Mouse (Mus musculus) cerebellum, postnatal 36 days (tissue): ENCODE results near the gene Ssbp3.

Experiments used
- DNase-seq, 2 experiments: peaks; one replicate each; pipeline ENCODE4 v3.0.0; 2021 to 2022; ENCODE audit warnings: mixed read lengths in 2 of 2

The Ssbp3 gene

DNA sequence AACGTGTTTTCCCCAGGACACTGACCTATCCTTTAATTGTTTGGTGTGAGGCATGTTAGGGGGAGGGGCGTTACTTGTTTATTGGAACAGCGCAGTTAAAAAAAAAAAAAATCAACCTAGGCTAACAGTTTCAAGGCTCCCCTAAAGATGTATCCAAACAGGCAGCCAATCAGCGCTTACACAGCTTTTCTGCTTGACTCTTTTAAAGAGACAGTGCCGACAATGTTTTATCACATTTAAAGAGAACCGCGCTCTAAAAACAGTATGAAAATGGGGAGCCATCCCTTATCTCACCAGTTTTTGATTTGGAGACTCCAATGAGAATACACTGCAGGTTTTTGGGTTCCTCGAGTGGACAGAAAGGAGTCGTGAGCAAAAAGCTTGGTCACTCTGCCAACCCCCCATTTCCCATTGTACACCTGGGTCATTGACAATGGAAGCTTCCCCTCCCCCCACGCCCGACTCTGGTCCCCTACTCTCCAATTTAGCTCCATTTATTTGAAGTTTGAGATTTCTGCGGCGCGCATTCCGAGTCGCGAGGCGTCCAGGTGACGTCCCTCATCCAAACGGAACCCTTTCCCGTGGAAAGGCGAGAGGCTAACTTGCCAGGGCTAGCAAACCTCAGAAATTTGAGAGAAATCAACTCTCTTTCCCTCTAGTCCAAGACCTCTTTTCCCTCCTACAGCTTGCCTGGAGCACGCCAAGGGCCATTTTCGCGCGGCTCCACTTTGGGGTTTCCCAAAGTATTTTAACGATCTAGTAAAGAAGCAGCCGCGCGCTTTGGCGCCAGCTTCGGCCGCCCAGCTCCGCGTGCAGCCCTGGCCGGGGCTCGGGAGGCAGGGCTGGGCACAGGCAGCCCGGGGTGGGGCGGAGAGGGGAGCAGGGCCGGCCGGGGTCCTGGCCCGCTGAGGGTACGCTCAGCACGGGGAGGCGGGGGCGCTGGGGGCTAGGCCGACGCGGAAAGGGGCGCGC, at the start of gene Ssbp3:
Gene Ssbp3 (plus strand): TSS at position 501 of the 972 bp plus-strand sequence.
- DNase-seq: peak; percentile 72 to 82

DNA sequence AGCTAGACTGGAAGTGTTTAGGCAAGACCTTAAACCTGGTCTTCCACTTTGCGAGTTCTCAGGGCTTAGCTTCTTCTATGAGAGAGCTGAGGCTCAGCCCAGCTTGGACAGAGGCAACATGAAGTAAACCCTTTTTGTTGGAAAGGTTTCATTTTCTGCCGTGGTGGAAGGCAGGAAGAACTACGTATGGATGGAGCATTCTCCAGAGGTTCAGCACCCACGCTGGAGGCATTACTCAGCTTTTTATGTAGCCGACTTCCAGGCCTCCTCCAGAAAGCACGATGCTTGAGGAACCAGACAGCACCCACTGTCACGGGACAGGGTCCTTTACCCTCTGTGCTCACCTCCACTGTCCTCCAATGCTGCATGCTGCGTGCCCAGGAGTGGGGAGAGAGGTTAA, 48.6 kb upstream of the Ssbp3 start:
- no peak for DNase-seq

DNA sequence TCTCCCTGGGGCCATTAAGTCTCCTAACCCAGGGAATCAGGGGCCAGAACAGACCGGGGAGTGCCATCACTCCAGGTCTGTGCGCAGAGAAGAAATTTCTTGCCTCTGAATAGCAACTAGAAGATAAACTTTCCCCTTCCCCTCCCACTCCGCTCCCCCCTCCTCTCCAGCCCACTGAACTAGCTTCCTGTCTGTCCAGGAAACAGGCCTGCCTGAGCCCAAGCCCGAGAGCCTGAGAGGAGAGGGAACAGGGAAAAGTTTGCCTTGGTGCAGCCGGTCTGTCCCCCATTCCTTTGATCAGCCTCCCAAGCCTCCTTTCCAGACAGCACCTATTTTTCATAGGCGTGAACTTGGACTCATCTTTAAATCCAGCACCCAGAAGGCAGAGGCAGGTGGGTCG, 48.2 kb upstream of the Ssbp3 start:
- no peak for DNase-seq

DNA sequence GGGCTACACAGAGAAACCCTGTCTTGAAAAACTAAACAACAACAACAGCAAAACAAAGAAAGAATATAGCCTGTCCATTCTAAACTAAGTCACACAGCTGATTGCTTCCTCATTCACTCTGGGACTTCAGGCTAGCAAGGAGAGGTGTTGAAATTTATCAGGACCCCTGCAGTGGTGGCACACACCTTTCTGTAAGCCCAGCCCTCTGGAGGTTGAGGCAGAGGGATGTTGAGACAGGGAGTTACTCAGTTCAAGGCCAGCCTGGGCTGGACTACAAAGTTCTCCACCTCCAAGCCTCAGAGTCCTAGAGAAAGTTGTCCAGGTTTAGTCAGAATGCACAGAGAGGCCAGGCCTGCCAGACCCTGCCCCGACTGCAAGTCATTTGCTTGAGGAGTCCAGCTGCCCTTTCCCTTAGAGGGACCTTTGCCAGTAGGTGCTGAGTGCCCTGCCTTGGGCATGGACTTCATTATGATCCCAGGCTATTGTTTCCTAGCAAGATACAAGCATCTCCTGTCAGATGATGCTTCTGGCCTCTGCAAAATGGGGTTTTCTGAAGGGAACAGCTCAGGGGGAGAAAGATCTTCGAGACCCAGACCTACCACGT, 47.6 kb upstream of the Ssbp3 start:
- no peak for DNase-seq

DNA sequence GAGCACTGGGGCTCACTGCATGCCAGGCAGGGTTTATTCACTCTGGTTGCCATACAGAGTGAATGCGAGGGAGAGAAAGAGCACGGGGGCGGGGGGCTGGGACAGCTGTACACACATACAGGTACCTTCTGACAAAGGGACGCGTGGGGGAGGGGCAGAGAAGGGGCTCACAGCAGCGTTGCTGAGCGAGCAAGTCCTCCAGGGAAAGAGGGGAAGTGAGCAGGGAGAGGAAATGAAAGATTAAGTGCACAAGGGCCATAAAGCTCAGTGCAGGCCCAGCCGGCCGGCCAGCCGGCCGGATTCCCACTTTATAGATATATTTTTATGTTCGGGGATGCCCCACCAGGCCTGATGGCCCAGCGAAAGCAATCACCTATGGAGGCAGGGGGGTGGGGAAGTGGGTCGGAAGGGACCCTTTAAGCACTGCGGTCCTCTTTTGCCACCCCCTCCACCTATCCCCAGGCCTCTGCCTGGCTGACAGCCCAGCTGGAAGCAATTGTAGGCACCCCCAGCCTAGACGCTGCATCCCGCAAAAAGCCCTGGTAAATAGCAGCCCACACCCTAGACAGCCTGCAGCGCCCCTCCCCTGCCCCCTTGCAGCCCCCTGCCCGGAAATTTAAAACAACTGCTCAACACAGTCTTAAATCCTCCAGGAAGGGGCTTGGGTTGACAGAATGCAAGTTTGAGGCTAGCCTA, 44.9 kb upstream of the Ssbp3 start:
- DNase-seq: no peak

DNA sequence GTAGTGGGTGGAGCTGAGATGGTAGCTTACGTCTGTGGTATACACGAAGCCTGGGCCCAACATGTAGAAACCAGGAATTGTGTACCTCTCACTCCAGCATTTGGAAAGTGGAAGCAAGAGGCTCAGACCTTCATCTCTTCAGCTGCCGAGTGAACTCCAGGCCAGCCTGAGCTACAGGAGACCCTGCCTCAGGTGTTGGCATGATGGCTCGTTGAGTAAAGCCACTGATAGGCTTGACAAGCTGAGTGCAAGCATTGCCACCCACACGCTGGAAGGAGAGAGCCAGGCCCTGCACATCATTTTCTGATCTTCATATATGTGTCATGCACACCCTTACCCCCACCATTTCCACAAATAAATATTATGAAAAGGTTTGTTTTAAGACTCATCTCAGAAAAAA, 44.1 kb upstream of the Ssbp3 start:
- no peak for DNase-seq

DNA sequence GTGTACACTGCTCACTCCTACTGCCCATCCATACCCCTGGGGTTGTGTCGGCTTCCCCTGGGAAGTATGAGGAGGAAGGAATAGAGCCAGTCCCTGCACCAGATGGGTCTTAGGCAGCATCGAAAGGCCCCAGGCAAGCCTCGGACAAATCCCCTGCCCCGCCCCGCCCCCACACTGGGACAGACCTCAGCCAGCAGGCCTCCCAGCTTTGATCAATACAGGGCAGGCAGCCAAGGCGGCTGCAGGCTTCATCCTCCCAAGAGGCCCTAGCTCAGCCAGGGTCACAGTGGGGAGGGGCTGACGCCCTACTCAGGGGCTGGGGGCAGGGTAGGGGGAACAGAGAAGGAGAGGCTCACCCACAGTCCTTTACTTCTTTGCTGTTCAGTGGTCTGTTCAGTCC, 43.7 kb upstream of the Ssbp3 start:
- peak in 1 of 2 experiments; percentile 11 for DNase-seq

DNA sequence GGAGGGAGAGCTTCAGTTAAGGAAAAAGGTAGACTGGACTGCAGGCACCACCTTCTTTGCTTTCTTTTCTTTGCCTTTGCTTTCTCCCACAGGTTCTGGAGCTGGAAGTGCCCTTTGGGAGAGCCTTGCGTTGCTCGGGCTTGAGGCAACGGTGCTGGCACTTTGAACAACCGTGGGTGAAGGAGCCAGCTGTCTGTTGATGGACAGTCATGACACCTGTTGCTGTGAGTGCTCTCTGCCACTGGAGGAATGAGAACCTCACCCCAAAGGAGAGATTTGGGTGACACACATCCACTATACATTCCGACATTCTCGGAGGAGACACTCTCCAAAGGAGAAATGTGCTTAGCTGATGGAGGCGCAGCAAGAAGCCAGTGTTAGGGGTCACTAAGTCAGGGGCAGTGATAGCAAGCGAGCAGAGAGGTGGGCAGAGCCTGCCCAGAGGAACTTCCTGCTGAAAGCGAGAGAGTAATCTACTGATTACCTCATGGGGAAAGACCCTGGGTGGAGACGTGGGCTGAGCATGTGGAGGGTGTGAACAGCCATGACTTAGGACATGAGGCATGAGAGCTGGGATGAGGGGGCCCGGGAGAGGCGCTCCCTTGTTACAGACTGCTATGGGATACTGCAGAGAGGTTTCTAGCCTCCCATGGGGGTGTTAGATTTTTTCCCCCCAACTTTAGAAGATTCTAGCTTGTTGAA, 41.6 kb upstream of the Ssbp3 start:
- DNase-seq: no peak

DNA sequence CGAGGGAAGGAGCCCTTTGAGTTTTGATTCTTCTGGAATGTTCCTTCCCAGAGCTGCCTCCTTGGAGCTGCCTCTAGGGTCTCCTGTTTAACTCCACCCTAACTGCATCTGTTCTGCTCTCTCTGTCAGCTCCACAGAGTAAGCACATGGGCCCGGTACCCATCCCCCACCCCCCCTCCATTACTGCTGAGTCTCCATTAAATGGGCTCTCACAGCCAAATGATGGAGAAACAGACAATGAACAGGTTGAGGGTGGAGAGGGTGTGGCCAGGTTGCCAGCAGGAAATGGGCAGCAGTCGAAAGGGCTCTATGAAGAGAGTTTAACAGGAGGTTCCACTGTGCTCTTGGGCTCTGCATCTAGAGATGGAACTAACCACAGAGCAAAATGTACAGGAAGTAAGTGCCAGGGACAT, 41.0 kb upstream of the Ssbp3 start:
- no peak for DNase-seq

DNA sequence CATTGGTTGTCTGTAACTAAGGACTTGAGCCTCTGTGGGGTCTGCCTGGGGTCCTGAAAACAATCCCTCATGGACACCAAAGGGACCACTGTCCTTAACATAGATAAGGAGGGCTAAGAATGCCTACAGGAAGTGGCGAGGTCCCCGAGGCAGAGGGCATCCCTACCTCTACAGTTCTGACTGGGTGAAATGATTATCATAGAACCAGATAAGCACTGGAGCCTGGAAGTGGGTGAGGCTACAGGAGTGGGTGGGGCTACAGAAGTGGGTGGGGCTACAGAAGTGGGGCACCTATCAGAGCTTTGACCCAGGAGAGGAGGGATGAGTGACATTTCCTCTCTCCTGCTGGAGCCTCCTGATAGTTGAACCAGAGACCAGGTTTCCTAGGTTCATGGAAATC, 39.9 kb upstream of the Ssbp3 start:
- DNase-seq: no peak

DNA sequence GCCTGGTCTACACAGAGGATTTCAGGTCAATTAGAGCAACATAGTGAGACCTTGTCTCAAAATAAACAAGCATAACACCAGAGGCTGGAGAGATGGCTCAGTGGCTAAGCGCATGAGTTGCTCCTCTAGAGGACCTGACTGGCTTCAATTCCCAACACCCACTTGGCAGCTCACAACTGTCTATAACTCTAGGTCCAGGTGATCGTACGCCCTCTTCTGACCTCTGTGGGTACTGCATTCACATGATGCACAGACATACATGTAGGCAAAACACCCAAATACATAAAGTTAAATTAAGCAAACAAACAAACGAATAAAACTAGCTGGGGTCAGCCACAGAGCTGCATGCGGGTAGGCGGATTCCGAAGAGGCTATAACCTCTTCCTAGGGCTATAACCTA, 36.0 kb upstream of the Ssbp3 start:
- DNase-seq: no peak

DNA sequence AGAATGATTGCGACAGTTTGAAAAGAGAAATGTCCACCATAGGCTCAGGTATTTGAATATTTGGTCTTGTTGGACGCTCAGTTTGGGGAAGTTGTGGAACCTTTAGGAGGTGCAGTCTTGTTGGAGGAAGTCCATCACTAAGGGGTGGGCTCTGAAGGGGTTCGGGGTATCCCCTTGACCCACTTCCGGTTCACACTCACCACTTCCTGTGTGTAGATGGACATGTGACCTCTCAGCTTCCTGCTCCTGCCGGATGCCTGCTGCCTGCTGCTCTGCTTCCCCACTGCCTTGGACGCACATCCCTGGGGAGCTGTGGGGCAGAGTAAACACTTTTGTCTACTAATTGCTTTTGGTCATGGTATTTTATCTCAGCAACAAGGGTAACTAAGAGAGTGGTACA, 29.4 kb upstream of the Ssbp3 start:
- DNase-seq: no peak

DNA sequence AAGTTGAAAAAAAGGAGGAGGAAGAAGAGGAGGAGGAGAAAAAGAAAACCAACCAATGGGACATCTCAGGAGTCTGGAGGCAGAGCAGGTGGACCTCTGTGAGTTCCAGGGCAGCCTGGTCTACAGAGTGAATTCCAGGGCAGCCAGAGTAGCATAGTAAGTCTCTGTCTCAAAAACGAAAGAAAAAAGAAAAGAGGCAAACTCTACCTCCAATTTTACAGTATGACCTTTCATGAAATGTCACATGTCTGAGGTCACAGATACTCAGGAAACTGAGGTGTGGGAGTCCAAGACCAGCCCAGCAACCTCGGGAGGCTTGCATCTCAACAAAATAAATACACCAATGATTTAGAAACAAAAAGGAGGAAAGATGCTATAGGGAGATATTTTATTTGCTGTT, 27.4 kb upstream of the Ssbp3 start:
- no peak for DNase-seq

DNA sequence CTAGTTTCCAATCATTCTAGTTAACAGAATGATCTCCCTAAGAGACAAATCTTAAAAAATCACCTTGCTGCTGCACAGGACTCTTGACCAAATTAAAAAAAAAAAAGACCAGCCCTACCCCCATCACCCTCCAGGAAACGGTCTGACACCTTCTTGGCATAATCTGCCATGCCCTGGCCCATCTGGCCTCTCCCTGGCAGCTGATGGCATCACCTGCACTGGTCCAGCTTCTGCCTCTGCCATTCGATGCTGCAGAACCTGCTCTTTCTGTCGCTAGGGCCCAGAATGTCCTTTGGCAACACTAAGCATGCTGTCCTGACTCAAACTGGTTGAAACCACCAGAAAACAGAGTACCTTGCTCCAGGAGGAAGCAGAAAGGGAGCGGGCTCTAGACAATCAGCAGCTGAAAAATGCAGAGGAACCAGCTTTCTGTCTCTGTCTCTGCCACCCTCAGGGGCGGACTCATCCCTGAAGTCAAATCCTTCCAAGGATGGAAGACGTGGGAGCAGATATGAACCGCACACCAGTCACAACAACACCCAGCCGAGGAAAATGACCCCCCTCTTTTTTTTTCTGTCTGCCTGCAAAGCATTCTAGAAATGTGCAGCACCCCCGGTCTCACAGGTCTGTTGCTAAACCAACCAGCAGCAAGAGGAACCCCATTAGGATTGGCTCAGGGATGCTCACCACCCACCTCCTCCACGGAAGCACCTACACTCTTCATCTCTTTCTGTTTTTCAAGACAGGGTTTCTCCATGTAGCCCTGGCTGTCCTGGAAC, 24.0 kb upstream of the Ssbp3 start:
- DNase-seq: peak in 1 of 2 experiments; percentile 5

DNA sequence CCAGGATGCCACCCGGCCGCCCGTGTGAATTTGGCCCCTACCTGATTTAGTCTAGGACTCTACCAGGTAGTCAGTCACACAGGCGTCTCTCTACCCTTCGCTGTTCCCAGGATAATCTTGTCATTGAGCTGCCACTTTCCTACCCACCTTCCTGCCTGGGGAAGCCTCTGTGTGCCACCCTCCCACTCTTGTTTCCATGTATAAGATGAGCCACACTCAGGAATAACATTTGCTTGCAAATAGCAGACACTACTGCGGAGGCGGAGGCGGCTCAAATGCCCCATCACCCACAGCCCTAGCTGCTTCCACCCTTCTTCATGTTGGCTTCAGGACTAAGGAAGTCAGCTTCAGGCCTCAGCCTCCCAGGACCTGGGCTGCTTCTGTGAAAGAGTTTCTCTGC, 14.4 kb upstream of the Ssbp3 start:
- DNase-seq: no peak

DNA sequence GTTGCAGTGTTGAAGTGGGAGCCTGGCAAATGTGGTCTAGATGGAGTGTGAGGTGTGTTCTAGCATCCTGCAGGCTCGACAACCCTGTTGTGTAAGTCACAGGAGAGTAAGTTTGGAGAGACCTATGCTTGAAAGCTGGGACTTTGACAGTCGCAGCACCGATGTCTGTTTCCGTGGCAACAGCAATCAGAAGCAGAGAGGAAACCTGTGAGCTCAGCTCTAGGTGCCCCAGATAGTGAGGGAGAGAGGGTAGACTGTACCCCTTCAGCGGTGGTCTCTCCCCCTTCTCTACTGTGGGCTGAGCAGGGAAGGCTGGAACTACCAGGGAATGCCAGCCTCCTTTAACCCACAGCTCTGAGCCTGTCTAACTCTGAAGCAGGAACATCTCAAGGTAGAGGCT, 11.6 kb upstream of the Ssbp3 start:
- DNase-seq: no peak

DNA sequence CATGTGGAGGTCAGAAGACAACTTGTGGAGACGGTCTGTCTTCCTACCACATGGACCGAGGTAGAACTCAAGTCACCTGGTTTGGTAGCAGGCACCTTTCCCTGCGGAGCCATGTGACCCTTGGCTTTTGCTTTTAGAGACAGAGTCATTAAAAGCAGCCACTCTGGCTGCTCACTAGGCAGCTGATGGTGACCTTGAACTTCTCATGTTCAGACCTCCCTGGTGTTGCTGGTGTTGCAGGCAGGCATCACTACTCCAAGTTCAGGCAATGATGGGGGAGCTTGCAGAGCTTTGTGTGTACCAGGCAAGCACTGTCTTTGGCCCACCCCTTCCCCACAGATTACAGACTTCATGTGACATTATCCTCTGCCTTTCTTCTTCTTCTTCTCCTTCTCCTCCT, 11.0 kb upstream of the Ssbp3 start:
- no peak for DNase-seq

DNA sequence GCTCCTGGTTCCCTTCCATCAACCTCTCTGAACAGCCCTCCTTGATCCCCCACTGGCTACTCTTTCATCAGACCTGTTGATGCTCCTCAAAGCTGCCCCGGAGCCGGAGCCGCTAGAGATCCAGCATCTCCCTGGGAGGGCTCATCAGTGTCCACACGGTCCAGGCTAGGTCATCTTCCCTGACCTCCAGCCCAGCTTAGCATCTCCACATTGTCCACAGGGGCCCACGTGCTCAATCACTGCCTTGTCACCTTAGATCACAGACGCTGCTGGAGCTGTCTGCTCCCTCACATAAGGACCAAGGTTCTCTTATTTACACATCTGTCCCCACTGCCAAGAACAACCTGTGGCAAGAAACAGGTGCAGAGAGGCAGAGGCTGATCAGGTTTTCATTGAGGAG, 9.8 kb upstream of the Ssbp3 start:
- no peak for DNase-seq

DNA sequence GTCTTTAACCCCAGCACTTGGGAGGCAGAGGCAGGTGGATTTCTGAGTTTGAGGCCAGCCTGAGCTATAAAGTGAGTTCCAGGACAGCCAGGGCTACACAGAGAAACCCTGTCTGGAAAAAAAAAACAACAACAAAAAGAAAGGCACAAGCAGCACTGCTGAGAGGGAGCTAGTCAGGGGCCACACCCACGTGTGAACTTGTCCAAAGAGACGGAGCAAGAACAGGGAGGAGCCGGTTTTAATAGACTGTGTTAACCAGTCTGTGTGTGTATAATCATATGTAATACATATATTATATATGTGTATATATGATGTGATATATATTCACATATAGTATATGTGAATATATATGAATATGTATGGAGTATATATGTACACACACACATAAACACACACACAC, 8.9 kb upstream of the Ssbp3 start:
- no peak for DNase-seq

DNA sequence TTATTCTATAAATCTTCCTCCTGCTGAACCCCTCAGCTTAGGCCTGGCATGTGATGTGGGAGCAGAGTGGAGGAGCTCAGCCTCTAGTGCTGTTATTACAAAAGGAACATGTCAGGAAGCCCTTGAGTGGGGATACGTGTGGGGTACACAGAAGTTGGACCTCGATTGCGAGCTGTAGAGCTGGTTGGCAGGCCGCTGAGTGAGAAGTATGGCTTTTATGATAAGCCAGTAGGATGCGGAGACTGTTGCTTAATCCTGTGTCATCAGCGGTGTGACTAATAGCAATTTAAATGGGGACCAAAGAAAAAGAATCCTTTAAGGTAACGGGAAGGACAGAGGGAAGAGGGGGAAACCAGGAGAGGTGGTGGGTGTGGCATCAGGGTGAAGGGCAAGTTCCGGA, 8.3 kb upstream of the Ssbp3 start:
- DNase-seq: no peak

DNA sequence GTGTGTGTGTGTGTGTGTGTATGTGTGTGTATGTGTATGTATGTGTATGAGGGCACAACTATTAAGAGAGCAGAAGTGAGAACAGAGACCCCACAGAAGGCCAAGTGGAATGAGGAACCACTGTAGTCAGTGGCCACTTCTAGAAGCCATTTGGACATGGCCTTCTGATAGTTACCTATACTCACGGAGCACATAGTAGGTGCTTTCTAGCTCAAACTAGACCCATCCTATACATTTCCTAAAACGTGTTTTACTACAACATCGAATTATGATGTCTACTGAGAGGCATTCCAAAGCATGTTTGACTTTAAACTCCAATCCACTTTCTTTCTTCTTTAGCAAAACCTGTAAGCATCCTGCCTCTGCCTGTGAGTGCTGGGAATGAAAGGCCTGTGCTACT, 4.6 kb upstream of the Ssbp3 start:
- no peak for DNase-seq

DNA sequence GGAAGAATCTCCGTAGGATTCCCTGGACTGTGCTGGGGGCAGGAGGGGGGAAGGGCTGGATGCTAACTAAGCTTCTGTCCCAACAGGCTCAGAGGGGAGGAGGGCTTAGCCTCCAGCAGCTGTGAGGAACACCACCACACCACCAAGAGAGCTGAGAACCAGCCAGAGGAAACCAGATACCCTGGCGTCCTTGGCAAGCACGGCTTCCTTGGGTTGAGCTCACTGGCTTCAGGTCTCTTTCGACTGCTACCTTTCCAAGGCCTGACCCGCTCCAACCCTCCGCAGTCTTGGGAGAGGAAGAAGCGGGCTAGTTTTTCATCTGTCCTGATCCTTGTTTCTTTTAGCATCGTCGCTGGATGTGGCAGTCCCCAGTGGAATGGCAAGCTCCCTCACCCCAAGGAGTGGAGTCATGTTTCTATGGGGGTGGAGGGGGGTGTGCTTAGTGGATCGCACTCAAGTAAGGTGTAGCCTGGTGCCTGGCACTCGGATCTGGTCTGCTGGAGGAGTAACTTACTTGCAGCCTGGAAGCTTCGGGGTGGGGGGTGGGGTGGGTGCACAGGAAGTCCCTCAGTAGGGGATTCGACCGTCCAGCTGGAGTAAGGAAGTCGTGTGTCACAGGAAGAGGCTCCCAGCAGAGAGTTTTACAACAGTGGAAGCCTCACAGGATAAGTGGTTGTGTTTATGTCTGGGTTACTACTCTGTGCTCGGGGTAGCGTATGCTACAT, 2.6 kb upstream of the Ssbp3 start:
- no peak for DNase-seq
